Mouse (Mus musculus): Measurements from ENCODE around the gene Rasl11b.

Rasl11b gene

DNA sequence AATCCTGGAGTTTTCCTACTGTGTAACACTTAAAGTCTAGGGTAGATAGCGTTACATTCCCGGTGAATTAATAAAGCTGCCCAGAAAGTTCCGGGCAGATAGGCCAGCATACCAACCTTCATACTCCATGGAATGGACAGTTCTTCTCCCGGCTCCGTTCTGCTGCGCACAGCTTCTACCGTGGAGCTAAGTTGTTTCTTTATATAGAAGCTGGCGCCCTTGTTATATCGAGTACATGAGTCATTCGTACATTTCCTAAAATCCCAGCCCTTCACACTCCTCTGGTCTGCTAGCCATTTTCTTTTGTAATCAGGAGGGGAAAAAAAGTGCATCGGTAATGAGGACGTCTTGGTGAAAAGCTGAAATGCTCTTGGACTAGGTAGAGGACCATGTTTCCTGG lies 7.0 kb upstream of the Rasl11b start:
- no peak for DNase-seq (ENCODE audit: low spot score in 2 of 2)

DNA sequence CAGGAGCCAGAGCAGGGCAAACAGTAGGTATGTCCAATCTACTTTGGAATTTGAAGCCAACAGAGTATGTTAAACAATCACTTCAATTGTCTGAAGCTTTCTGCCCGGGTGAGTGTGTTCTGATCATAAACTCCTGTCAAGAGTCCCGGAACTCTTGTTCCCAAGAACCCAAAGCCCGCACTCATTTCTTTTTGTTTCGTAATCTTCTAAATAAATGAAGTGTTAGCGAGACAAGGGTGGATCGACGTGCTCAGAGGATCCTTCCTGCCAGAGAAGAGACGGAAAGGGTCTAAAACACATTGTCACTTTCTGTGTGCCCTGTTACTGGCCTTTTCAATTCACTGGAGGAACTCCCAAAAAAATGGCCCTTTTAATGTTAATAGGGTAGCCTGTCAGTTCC lies 6.2 kb upstream of the Rasl11b start:
- no peak for DNase-seq (ENCODE audit: low spot score in 2 of 2)

DNA sequence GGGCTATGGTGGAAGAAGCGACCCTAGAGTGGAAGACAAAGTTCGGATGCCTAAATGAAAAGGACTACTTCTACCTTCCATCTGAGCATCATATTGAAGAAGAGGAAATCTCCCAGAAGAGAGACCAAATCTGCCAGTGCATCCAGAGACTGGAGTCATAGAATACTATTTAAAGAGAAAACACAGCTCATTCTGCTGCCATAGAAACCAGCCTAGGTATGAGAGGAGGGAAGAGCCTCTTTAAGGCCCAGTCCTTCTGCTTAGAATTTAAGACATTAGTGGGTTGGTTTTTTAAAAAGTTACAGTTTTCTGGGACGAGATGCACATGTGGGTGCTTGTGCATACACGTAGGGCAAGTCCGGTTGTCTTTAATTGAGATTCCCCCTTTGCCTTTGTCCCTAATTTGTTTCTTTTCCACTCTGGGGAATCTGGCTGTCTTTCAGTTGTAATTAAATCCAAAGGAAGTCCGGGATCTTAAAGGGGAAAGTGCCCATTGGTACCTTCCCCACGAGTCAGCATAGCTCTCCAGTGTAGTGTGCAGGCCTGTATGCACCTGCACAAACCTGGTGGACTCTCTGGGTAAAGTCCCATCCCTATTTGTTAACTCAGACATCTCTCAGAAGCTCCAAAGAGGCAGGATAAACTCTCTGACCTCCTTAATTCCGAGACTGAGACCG lies 5.5 kb upstream of the Rasl11b start:
- no peak for DNase-seq (ENCODE audit: low spot score in 2 of 2)

DNA sequence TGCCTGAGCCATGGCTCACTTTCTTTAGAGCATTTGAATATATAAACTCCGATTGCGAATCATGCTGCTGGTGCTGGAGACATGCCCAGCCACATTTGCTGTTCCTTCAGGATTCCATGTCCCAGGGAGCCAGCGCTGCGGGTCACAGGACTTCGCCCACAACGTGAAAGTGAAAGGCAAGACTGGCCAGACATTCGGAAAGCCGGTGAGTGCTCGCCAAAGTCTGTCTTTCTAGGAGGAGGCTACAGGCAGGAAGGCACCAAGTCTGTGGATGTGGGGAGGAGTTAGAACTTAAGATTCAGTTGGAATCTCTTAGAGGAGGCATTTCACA lies 5.0 kb upstream of the Rasl11b start:
- DNase-seq (ENCODE audit: low spot score in 2 of 2), result no peak

DNA sequence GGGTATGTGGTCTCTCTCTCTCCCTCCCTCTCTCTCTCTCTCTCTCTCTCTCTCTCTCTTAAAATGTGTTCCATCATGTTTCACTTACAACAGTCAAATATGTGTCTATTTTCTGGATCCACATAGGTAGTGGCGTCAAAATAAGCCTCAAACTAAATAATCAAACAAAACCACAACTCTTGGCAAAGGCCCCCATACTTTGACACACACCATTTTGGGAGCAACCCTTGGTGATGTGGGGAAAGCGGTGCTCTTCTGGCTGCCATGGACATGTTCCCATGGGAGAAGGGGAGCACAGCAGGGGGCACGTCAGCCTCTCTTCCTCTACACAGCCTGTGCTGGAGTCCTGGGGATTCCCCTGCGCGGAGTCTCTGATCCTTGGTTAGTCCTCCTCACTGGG lies 4.2 kb upstream of the Rasl11b start:
- no peak for DNase-seq (ENCODE audit: low spot score in 2 of 2)

DNA sequence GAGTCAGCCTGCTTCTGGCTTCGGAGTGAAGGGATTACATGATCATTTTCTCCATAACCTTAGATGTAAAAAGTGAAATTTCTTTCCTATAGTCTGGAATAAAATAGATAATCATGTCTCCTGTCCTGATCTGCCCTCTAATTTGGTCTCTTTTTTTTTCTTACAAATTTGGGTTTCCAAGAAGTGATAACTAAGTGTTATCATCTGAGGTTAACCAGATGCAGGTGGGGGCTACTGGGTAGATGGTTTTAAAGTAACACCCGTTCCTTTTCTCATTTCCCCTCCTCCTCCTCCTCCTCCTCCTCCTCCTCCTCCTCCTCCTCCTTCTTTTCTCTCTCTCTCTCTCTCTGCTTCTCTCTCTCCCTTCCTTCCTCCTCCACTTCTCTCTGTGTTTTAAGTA lies 2.1 kb upstream of the Rasl11b start:
- no peak for DNase-seq (ENCODE audit: low spot score in 2 of 2)

DNA sequence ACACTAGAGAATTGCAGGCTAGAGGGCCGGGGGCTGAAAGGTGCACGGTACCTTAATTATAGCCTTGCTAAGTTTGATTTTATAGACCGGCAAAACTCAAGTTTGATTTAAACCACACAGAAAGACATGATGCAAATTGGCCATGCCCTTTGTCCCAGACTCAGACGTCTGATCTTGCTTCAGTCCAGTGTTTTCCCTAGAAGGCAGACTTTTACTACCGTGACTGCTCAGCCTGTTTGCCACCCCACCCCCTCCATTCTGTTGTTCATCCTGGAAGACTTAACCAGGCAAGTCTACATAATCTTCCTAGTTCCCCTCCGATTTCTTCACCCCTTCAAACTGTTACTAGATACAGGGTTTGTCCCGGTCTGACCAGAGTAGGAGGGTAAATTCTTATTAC lies 1.5 kb upstream of the Rasl11b start:
- DNase-seq (ENCODE audit: low spot score in 2 of 2), result no peak

DNA sequence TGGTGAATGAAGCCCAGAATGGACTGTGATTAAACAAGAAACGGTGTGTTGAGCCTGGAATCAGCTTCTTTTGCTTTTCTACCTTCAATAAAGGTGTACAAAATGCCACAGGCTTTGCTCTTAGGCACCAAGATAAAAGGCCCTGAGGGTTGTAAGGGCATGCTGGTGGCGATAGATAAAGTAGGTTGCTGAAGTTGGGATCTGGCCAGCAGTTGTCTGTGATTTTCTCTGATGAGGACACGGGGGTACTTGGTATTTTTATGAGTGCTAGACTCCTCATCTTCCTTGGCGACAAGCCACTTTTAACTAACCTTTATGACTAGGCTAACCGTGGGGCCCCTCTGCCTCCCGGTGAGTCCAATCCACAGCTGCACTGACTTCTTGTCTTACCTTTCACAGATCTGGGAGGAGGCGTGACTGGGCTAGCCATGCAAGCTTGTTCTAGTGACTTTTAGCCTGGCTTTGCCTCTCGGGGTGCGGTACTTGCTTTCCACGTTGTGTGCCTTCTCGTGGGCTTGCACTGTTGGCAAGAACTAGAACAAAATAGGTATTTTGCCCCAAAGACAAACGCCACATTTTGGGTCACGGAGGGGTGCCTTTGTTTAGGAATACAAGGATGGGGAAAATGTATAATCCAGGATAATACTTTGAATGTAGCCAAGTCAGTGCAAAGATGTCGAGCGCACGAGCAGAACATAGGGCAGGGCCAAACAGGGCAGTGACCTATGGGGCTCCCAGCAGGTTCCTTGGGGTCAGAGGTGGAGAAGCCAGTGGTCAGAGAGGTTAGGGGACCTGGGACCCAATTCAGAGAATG lies 852 bp upstream of the Rasl11b start:
- no peak for DNase-seq (ENCODE audit: low spot score in 2 of 2)

DNA sequence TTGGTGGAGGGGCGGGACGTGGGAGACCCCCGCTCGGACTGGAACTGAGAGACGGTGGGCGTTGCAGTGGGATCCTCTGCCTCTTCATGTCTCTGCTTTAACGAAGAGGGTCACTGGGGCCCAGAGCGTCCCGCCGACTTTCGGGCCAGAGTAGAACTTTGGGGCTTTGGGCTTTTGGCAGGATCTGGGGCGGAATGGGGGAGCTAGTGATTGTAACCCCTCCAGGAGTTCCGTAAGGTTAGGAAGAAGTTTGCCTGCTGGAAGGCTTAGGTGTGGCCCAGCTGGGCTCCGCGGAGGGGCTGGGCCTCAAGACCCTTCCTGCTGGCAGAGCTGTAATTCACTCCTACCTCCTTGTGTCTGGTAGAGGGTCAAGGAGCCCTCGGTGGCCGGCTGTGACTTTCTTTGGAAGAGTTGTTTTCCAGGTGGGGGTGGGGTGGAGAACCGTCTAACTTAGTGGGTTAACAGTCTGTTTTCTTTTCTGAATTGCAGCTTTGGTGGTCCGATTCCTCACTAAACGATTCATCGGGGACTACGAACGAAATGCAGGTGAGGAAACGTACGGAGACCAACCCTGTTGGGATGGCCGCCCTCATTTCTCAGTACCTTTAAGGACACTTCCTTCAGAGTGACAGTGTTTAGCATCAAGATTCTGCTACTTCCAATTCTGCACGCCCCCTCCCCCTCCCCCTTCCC lies 674 bp downstream of the Rasl11b start:
- DNase-seq (ENCODE audit: low spot score in 2 of 2), result no peak

DNA sequence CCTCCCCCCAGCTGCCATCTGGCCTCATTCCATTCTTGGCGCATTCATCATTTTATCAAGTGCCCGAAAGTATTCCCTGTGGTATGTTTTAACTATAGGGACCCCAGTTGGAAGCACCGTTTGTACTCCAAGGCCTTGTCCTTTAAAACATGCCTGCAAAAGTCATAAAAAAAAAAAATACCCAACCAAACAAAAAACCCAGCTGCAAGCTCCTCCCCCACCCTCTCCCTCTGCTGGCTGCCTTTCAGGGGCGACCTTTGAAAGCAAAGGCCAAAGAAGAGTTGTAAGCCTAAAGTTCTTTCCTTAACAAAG lies 1.2 kb downstream of the Rasl11b start:
- no peak for DNase-seq (ENCODE audit: low spot score in 2 of 2)

DNA sequence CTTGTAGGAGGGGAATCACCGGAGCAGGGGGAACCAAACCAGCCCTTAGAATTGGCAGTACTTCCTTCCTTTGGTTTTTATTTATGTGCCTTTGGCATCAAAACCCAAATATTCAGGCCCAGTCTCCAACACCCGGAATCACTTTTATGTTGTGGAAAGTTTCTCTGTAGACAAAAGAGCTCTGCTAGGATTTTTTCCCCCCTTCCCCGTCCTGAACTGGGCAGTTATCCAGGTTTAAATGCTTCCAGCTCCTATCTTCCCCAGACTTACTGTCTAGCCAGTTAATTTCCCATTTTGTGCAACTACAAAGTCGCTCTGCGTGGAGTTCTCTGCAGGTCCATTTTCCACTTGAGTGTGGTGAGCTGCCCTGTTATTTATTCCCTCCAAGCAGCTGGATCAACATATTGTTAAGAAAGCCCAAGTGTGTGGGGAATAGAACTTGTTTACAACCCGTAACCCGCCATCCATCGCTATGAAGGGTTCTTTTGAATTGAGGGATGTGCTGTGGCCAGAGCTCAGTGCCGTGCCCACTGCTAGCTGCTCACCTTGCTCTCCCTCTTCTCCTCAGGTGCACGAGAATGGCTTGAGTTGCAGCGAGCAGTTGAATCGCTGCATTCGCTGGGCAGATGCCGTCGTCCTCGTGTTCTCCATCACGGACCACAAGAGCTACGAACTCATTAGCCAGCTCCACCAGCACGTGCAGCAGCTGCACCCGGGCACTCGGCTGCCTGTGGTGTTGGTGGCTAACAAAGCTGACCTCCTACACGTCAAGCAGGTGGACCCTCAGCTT lies 2.6 kb downstream of the Rasl11b start:
- no peak for DNase-seq (ENCODE audit: low spot score in 2 of 2)

DNA sequence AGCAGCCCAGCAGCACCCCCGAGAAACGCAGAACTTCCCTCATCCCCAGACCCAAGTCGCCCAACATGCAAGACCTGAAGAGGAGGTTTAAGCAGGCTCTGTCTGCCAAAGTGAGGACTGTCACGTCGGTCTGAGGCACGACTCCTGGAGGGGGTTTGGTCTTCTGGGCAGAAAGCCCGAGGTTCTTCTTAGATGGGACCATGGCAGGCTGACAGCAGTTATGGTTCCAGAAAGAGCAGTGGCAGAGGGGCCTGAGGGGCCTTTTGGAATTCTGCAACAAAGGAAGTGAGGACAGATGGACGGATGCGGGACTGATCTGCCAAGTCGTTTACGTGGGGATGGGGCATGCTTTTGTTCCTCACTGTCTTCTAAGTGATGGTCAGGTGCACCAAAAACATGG lies 3.4 kb downstream of the Rasl11b start:
- no peak for DNase-seq (ENCODE audit: low spot score in 2 of 2)

DNA sequence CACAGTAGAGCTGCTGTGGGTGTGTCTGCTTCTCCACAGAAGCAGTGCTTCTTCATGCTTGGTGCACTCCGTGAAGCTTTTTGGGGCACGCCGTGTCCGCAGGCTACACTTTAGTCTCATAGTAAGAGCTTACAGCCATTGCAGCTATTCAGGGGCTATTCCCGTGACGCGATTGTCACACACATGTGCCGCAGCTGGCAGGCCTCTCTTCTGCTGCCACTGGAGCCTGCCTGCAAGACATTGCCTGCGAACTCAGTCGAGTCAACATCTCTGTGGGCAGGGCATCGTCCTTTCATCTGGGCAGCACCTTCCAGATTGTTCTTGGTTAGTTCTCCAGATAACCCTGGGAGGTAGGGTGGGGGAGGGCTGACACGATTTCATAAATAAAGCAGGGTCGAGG lies 4.7 kb downstream of the Rasl11b start:
- no peak for DNase-seq (ENCODE audit: low spot score in 2 of 2)

DNA sequence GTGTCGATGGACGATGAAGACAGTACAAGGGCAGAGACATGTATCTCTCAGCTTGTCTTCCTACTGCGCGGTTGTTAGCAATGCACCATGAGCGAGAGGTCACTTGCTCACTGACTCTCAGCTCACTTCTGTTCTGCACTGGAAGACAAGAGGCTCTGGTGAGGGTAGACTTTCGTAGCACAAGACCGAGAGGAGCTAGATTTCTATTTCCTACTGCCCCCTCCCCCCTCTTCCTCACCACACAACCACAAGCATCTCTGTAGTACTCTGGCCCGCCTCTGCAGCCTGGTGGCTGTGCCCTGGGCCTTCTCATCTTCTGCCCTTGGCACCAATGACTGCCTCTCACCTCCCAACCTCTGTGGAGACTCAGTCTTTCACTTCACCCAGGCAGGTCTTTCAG lies 5.4 kb downstream of the Rasl11b start:
- DNase-seq (ENCODE audit: low spot score in 2 of 2), result peak; percentile 45 to 50

DNA sequence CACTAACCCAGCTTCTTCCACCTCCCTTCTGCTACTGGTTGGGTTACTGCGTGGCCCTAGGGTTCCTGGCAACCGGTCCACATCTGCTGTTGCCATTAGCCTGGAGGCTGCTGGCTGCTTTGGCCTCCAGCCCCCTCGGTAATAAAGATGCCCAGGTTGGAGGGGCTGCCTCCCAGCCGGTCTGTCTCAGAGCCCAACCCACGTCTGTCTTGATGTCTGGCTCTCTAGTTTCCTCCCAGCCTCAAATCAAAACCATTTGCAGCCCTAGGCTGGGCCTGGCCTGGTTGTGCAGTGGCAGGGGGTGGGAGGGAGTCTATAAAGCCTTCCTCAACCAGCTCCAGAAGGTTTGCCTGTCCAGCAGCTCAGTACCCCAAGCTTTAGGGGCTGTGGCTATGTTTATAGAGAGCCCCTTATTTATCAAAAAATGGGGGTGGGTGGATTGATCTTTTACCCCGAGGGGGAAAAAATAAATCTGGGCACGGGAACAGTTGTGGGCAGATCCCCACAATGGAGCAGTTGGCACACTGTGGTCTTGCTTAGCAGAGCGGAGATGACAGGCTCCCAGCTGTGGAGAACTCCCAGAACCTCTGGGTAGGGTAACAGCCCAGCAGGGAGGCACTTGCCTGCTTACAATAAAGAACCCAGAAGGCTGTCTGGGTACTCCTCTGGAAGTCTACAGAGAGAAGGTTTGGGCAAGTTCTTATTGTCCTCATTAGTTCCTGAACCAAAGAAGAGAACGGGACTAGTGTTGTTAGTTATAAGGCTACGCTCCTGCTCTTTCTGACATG lies 6.7 kb downstream of the Rasl11b start:
- no peak for DNase-seq (ENCODE audit: low spot score in 2 of 2)

DNA sequence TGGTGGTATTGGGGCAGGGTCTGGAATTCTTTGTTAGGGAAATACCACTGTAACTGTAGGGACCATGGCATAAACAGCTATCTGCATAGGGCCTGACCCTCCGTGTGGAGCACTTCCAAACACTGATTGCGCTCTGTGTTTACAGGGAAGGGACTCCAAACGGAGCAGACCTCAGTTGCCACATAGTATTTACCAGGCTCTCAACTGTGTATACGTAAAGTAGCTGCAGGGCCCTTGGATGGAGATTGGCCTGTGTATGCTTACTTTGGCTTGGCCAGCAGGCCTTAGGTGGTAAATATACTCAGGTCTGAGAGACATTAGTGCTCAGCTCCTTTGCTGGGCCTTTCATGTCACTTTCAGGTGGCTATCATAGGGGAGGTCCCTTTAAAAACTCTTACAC lies 7.4 kb downstream of the Rasl11b start:
- DNase-seq (ENCODE audit: low spot score in 2 of 2), result no peak

DNA sequence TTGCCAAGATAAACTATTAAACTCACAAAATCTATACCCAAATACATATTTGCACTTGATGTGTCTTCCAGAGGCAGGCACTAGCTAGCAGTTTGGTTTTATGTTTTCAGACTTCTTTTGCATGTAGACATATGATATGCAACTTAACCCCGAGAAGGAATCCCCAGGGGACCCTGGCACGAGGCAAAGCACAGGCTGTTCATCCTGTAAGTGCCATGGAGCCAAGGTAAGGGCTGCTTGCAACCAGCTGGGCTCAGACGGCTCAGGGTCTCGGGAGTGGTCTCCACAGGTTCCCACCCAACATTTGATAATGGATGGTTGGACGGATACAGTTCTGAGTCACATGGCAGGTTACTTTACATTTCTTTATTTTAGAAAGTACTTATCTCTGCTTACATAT lies 9.4 kb downstream of the Rasl11b start:
- no peak for DNase-seq (ENCODE audit: low spot score in 2 of 2)

DNA sequence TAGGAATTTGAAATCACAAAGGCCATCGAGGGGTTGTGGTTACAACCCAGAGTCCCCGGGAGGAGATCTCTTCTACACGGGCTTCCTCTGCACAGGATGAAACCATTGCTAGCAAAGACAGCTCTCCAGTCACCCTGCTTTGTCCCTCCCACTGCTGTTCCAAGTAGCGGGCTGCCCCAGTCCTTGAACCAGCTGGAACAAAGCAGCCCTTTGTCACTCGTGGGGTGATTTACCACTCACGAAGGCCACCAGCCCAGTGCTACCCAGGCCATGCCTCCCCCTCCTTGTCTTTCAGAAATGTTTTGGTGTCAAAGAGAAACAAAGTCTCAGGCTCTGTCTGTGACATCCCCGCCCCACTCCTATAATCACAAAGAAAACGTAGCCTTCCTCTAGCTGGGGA lies 10.4 kb downstream of the Rasl11b start:
- no peak for DNase-seq (ENCODE audit: low spot score in 2 of 2)

DNA sequence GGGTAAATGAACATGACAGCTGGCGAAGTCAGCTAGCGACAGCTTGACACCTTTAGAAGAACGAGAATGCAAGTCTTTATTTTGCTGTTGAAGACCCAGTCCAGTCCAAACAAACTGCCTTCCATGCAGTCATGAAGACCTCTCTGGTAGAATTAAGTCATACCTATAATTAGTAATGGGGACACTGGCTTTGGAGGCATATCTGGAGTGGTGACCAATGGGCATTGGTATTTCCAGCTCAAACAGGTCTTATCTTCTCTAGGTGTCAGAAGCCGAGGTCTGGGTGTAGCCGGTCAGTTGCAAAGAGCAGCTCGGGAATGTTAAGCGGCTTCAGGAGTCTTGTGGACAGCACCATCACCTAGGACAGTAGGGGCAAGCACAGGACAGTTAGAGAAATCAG lies 11.0 kb downstream of the Rasl11b start:
- DNase-seq (ENCODE audit: low spot score in 2 of 2), result no peak

DNA sequence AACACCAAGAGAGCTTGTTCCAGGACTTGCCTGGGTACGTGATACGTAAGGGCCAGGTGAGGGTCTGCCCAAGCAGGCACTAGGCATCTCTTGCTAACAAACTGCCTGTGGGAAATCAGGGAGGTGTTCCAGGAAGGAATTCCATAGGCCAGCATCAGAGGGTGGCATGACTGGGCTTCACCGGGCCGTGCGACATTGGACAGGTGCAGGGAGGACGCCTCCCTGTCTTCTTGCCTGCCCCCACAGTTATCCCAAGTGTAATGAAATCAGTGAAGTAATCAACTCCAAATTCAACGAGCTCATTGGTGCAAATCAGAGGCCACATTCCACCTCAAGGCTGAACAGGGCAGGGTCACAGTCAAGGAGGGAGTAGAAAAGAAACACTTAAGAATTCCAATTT lies 11.6 kb downstream of the Rasl11b start:
- DNase-seq (ENCODE audit: low spot score in 2 of 2), result no peak

DNA sequence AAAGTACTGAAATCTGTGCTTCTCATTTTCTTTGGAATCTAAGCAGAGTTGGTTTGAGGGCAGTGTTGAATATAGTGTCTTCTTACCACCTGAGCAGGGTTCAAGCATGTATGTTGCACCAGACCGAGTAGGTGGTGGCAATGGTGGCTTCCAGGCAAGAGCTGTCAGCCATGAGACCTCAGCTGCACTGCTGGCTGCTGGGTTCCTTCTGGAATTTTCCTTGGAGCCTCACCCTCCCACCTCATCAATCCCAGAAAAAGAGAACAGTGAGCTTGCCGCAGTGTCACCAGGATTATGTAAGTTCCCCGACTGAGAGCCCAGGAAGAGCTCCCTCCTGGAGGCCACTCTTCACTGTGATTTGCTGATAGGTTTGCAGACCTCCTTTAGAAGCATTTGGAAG lies 12.1 kb downstream of the Rasl11b start:
- no peak for DNase-seq (ENCODE audit: low spot score in 2 of 2)

DNA sequence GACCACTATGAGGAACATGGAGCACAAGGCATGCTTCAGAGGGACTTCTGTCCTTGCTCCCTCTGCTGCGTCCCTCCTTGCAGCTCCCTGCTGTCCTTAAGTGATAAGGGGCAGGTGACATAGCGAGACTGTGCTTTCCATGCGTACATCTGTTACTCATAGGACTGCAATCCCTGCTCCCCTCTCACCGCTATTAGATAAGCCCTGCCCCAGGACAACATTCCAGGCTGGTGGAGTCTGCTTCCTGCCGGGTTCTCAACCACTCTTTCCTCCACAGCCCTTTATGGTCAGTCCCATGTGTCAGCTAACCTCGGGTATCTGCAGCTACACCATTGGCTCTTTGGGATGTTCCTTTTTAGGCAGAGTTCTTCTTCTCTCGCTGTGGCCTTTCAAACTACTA lies 13.4 kb downstream of the Rasl11b start:
- DNase-seq (ENCODE audit: low spot score in 2 of 2), result no peak

All from natural killer cell, adult 2 months (primary cell).